ENCODE assay signal across 23 mouse cellular contexts in genomic region chrX:153927996-153928395, GRCm38 (mm10).
DNase-seq lines count a peak whose midpoint lies in the region; ATAC-seq and TF ChIP-seq lines count a peak whose summit lies in the region.
"Had no signal": no experiment of that assay in that cellular context is flagged by ENCODE, and none has a peak within 500 bp of the region (broad histone marks: within the 10 kb centered on the region; RNA-seq: fewer than 3 reads in every experiment).

No protein-coding gene starts in this region.

- WGBS in heart, embryonic 13.5 days = 57% methylated on average over 3 of the region's 3 CpGs
- WGBS in heart, adult 2 months = 64% methylated on average over 3 of the region's 3 CpGs
- WGBS in lung, postnatal 0 days = 70% methylated on average over 3 of the region's 3 CpGs

- H3K9me3 ChIP-seq in heart, embryonic 13.5 days = no peaks in the 10 kb centered on the region
- no peaks in the 10 kb centered on the region for H3K9me3 ChIP-seq in lung, postnatal 0 days (ENCODE audit: low read length)
- H3K9me3 ChIP-seq: embryonic facial prominence, embryonic 13.5 days; embryonic facial prominence, embryonic 15.5 days; forebrain, embryonic 10.5 days; forebrain, embryonic 12.5 days had no signal

- no peaks in the 10 kb centered on the region for H3K79me2 ChIP-seq in heart, adult 2 months (replicated peaks; ENCODE audit: control insufficient read depth, insufficient read depth, low read length)

- TF ChIP-seq POLR2A in heart, adult 2 months (IDR thresholded peaks at IDR 0.05; ENCODE audit: insufficient read depth, low read depth, low read length) = no peak

- TF ChIP-seq EP300 in heart, adult 2 months (IDR thresholded peaks at IDR 0.05; ENCODE audit: insufficient read depth, low read depth, low read length) = no peak
- TF ChIP-seq EP300 in lung, postnatal 0 days (IDR thresholded peaks at IDR 0.05) = no peak

- ATAC-seq in heart, embryonic 13.5 days (ENCODE audit: extremely low read depth, insufficient number of reproducible peaks, low FRiP score, low TSS enrichment) = 0 out of 2 replicates have a peak, but pooled peaks have one; percentile 14
- ATAC-seq in lung, postnatal 0 days = no peak
- peak; percentile 68 to 75 for ATAC-seq in hematopoietic stem cell, adult 5-6 weeks (replicated peaks in 1 of 2; ENCODE audit: insufficient read depth in 1 of 2, low FRiP score in 2 of 2, low TSS enrichment in 1 of 2, low read depth in 1 of 2, poor library complexity in 2 of 2, severe bottlenecking in 2 of 2)
- ATAC-seq: forebrain, embryonic 14.5 days; forebrain, embryonic 16.5 days had no signal

- no peak overlapping the region for H3K4me3 ChIP-seq in heart, embryonic 13.5 days
- no peak overlapping the region for H3K4me3 ChIP-seq in heart, adult 2 months
- H3K4me3 ChIP-seq in lung, postnatal 0 days (ENCODE audit: low read depth, low read length) = no peak overlapping the region
- H3K4me3 ChIP-seq: embryonic facial prominence, embryonic 13.5 days; embryonic facial prominence, embryonic 15.5 days; erythroblast, embryonic 14.5 days; forebrain, embryonic 10.5 days; forebrain, embryonic 12.5 days had no signal

- H3K9ac ChIP-seq in heart, embryonic 13.5 days = no peak overlapping the region
- no peak overlapping the region for H3K9ac ChIP-seq in heart, adult 2 months (ENCODE audit: low read depth, low read length)
- H3K9ac ChIP-seq in lung, postnatal 0 days (replicated peaks; ENCODE audit: low read depth) = no peak overlapping the region
- H3K9ac ChIP-seq: embryonic facial prominence, embryonic 13.5 days; embryonic facial prominence, embryonic 15.5 days; forebrain, embryonic 12.5 days had no signal

- no peak for DNase-seq in heart, adult 2 months
- DNase-seq in lung, postnatal 0 days (ENCODE audit: low spot score) = peak; percentile 2
- no peak for DNase-seq in lung, postnatal 10 days
- DNase-seq in gastrocnemius, postnatal 25 days = no peak
- DNase-seq in cerebellum, adult 11 months = no peak
- DNase-seq: adrenal gland, adult 2 months; adrenal gland, postnatal 10 days; adrenal gland, postnatal 25 days; cerebellum, adult 11-12 months; cerebellum, adult 2 months; cerebellum, adult 9-10 months; cerebellum, postnatal 10 days; cerebellum, postnatal 25 days; embryo, embryonic 11 days had no signal

- H3K36me3 ChIP-seq in heart, embryonic 13.5 days = no peaks in the 10 kb centered on the region
- H3K36me3 ChIP-seq in heart, adult 2 months (ENCODE audit: control insufficient read depth, insufficient read depth, low read length) = no peaks in the 10 kb centered on the region
- H3K36me3 ChIP-seq in lung, postnatal 0 days (ENCODE audit: insufficient read depth, low read length) = no peaks in the 10 kb centered on the region
- H3K36me3 ChIP-seq: embryonic facial prominence, embryonic 13.5 days; embryonic facial prominence, embryonic 15.5 days; forebrain, embryonic 10.5 days; forebrain, embryonic 12.5 days had no signal

- H3K27ac ChIP-seq in heart, embryonic 13.5 days (replicated peaks) = no peak overlapping the region
- no peak overlapping the region for H3K27ac ChIP-seq in heart, adult 2 months
- H3K27ac ChIP-seq in lung, postnatal 0 days (ENCODE audit: low read length) = no peak overlapping the region
- H3K27ac ChIP-seq: embryonic facial prominence, embryonic 13.5 days; embryonic facial prominence, embryonic 15.5 days; forebrain, embryonic 10.5 days; forebrain, embryonic 12.5 days had no signal

- intact Hi-C loops in heart, adult 2 months (cut with DNase I) = no loop called here

- H3K4me2 ChIP-seq in heart, embryonic 13.5 days = no peak overlapping the region
- H3K4me2 ChIP-seq in lung, postnatal 0 days (replicated peaks; ENCODE audit: low read depth, low read length) = no peak overlapping the region
- H3K4me2 ChIP-seq: embryonic facial prominence, embryonic 13.5 days; embryonic facial prominence, embryonic 15.5 days; forebrain, embryonic 12.5 days had no signal

- TF ChIP-seq CTCF in heart, adult 2 months (IDR thresholded peaks at IDR 0.05) = no peak
- no peak for TF ChIP-seq CTCF in lung, postnatal 0 days (IDR thresholded peaks at IDR 0.05)

- H3K4me1 ChIP-seq in heart, embryonic 13.5 days = no peaks in the 10 kb centered on the region
- H3K4me1 ChIP-seq in heart, adult 2 months (ENCODE audit: control insufficient read depth, insufficient read depth, low read length) = no peaks in the 10 kb centered on the region
- H3K4me1 ChIP-seq in lung, postnatal 0 days (ENCODE audit: insufficient read depth, low read depth, low read length) = no peaks in the 10 kb centered on the region
- H3K4me1 ChIP-seq: embryonic facial prominence, embryonic 13.5 days; embryonic facial prominence, embryonic 15.5 days; forebrain, embryonic 10.5 days; forebrain, embryonic 12.5 days had no signal

- no peaks in the 10 kb centered on the region for H3K27me3 ChIP-seq in heart, embryonic 13.5 days (replicated peaks)
- no peaks in the 10 kb centered on the region for H3K27me3 ChIP-seq in heart, adult 2 months (ENCODE audit: control insufficient read depth, insufficient read depth, low read length)
- no peaks in the 10 kb centered on the region for H3K27me3 ChIP-seq in lung, postnatal 0 days (replicated peaks; ENCODE audit: insufficient read depth, low read length)
- H3K27me3 ChIP-seq: embryonic facial prominence, embryonic 13.5 days; embryonic facial prominence, embryonic 15.5 days; forebrain, embryonic 12.5 days had no signal
